Comparison of ENCODE assay signal across 8 mouse cellular contexts in genomic region chr4:128811382-128812056, GRCm38 (mm10). TPM values are rescaled to one million over a fixed set of nuclear protein-coding genes. Genes with fewer than 3 reads are reported as not detected.
DNase-seq lines count a peak whose midpoint lies in the region; ATAC-seq lines count a peak whose summit lies in the region.

No protein-coding gene starts in this region.

- no peaks in the 10 kb centered on the region for H3K36me3 ChIP-seq in hindbrain, embryonic 16.5 days (ENCODE audit: control insufficient read depth, insufficient read depth, low read length)

- peak overlapping the region; percentile 73 for H3K9ac ChIP-seq in hindbrain, embryonic 16.5 days (ENCODE audit: low read depth, low read length)

- WGBS in hindbrain, embryonic 16.5 days = 16% methylated on average over 16 of the region's 16 CpGs

- peak overlapping the region; percentile 52 for H3K4me3 ChIP-seq in hindbrain, embryonic 16.5 days (ENCODE audit: low read length)

- DNase-seq in adipocyte (ENCODE audit: low spot score) = peak; percentile 91
- DNase-seq in gastrocnemius, adult 18-20 months (ENCODE audit: low spot score) = peak; percentile 86
- DNase-seq in left cerebral cortex, adult 11 months (ENCODE audit: low spot score) = peak; percentile 82
- peak; percentile 93 for DNase-seq in lung, postnatal 36 days
- peak; percentile 70 for DNase-seq in retina, postnatal 7 days (ENCODE audit: low read depth, low spot score)
- DNase-seq in urinary bladder, postnatal 36 days (ENCODE audit: low spot score in 2 of 2) = peak; percentile 69 to 80

- no peaks in the 10 kb centered on the region for H3K9me3 ChIP-seq in hindbrain, embryonic 16.5 days (ENCODE audit: control insufficient read depth, low read length)

- ATAC-seq in common myeloid progenitor, adult 5-6 weeks (replicated peaks; ENCODE audit: low read depth, poor library complexity, severe bottlenecking) = peak; percentile 93
- ATAC-seq in hindbrain, embryonic 16.5 days = peak; percentile 96

- peak overlapping the region; percentile 57; the same call in 1 of the 2 replicates for H3K27ac ChIP-seq in hindbrain, embryonic 16.5 days (ENCODE audit: low read depth, low read length)

- peak overlapping the region; percentile 75 for H3K4me2 ChIP-seq in hindbrain, embryonic 16.5 days (ENCODE audit: low read length)

- peaks cover 6% of the 10 kb centered on the region for H3K4me1 ChIP-seq in hindbrain, embryonic 16.5 days (ENCODE audit: control insufficient read depth, insufficient read depth, low read depth, low read length)

- no peaks in the 10 kb centered on the region for H3K27me3 ChIP-seq in hindbrain, embryonic 16.5 days (replicated peaks; ENCODE audit: control insufficient read depth, insufficient read depth, low read length)

RNA-seq across cellular contexts. Expression of gene Zfp362, which starts 5.7 kb away (rescaled TPM):
- 8.1 and 14.6 TPM in 2 replicates for total RNA-seq in common myeloid progenitor, adult 5-6 weeks (2017)
- total RNA-seq in gastrocnemius, adult 18-20 months (2021) = 1 to 10 TPM; 9.7 TPM
- polyA plus RNA-seq in hindbrain, embryonic 16.5 days (2015; fragmentation: Nextera tagmentation; extraction: Ambion mirVana) = 29.8 and 33.2 TPM in 2 replicates

RNA-seq across cellular contexts. Expression of gene A3galt2, which starts 56.4 kb away (rescaled TPM):
- total RNA-seq in common myeloid progenitor, adult 5-6 weeks (2017) = 0.09 TPM in 1 of 2 replicates, not detected in the other
- total RNA-seq in gastrocnemius, adult 18-20 months (2021) = not detected
- 0.23 and 0.36 TPM in 2 replicates for polyA plus RNA-seq in hindbrain, embryonic 16.5 days (2015; fragmentation: Nextera tagmentation; extraction: Ambion mirVana)

Comparison
In these comparisons a context has a peak if more than half of its experiments do, and no peak if none do; other contexts are left out.
1. Peak in every context shown above with its lines: DNase-seq, ATAC-seq, H3K4me3 ChIP-seq and H3K27ac ChIP-seq.